Mouse (Mus musculus): Measurements from ENCODE around the gene Nhlh1.

DNA sequence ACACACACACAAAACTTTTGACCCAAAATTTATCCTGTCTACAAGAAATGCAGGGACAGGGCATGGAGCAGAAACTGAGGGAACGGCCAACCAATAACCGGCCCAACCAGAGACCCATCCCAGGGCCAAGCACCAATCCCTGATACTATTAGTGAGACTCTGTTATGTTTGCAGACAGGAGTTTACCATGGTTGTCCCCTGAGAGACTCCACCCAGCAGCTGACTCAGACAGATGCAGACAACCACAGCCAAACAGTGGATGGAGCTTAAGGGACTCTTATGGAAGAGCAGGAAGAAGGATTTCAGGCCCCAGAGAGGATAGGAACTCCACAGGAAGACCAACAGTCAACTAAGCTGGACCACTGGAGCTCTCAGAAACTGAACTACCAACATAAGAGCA, 27.5 kb downstream of the Nhlh1 start:
- TF ChIP-seq POLR2A (IDR thresholded peaks at IDR 0.05; ENCODE audit: low read depth, low read length) (no peak), CTCF (conservative IDR thresholded peaks at IDR 0.05; ENCODE audit: insufficient read depth, insufficient read length, low read depth, low read length) (no peak)

All from kidney, adult 2 months (tissue).